Mouse (Mus musculus): ENCODE data around the gene Olfr412. TPM values are rescaled to one million over a fixed set of nuclear protein-coding genes. Genes with fewer than 3 reads are reported as not detected.

Olfr412 gene
- polyA plus RNA-seq, 1 experiment from 2014 or later, result not detected

DNA sequence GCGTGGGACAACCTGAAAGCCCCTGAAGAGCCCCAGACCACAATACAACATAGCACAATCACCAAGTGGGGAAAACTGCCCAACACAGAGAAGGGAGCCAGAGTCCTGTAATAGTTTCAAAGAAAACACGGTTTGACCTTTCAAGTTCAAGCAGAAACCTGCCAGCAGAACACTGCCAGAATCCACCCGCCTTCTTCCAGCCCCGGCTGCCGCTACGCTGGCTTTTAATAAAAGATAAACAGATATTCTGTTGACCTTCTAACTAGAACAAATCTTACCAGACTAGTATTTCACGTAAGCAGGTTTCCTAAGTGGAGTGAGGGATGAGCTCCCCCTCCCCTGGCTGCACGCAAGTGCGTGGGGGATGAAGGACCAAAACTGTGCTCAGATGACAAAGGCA is 23.8 kb downstream of the Olfr412 start:
- H3K36me3 ChIP-seq (ENCODE audit: control insufficient read depth, insufficient read depth, low read length), result no peaks in the 10 kb centered on the region
- no peaks in the 10 kb centered on the region for H3K27me3 ChIP-seq (ENCODE audit: control insufficient read depth, insufficient read depth, low read length)
- 36% methylated on average over 9 of the region's 9 CpGs for WGBS
- no peak overlapping the region for H3K4me3 ChIP-seq (ENCODE audit: low read depth, low read length)
- ATAC-seq (ENCODE audit: insufficient number of reproducible peaks, insufficient read depth, low FRiP score, low read depth), result no peak
- no peaks in the 10 kb centered on the region for H3K9me3 ChIP-seq (ENCODE audit: control insufficient read depth, low read depth, low read length)
- no peaks in the 10 kb centered on the region for H3K4me1 ChIP-seq (ENCODE audit: control insufficient read depth, insufficient read depth, low read length)
- no peak overlapping the region for H3K4me2 ChIP-seq (replicated peaks; ENCODE audit: low read depth, low read length)
- no peak overlapping the region for H3K27ac ChIP-seq (ENCODE audit: low read length)
- H3K9ac ChIP-seq (replicated peaks; ENCODE audit: low read depth, low read length), result no peak overlapping the region

DNA sequence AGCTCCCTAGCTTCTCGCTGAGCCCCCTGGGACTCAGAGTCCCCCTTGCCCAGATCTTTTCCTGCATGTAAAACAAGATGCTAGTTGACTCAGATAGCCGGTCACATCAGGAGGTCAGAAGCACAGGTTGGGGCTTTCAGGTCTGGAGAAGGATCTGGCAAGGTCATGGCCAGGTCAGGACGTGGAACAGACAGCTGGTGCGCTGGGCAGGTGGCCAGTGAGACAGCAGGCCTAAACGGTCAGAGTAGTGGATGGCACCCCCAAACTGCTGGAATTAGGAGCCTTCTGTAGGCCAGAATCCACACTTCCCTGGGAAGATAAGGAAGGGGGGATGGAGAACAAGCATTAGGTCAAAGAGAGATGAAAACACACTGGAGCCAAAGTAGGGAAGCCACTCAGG is 25.3 kb downstream of the Olfr412 start:
- no peak overlapping the region for H3K4me2 ChIP-seq (replicated peaks; ENCODE audit: low read depth, low read length)
- H3K4me1 ChIP-seq (ENCODE audit: control insufficient read depth, insufficient read depth, low read length), result no peaks in the 10 kb centered on the region
- no peak overlapping the region for H3K9ac ChIP-seq (replicated peaks; ENCODE audit: low read depth, low read length)
- no peak overlapping the region for H3K27ac ChIP-seq (ENCODE audit: low read length)
- no peaks in the 10 kb centered on the region for H3K27me3 ChIP-seq (ENCODE audit: control insufficient read depth, insufficient read depth, low read length)
- H3K36me3 ChIP-seq (ENCODE audit: control insufficient read depth, insufficient read depth, low read length), result no peaks in the 10 kb centered on the region
- ATAC-seq (ENCODE audit: insufficient number of reproducible peaks, insufficient read depth, low FRiP score, low read depth), result no peak
- no peaks in the 10 kb centered on the region for H3K9me3 ChIP-seq (ENCODE audit: control insufficient read depth, low read depth, low read length)
- H3K4me3 ChIP-seq (ENCODE audit: low read depth, low read length), result no peak overlapping the region
- 73% methylated on average over 5 of the region's 5 CpGs for WGBS

DNA sequence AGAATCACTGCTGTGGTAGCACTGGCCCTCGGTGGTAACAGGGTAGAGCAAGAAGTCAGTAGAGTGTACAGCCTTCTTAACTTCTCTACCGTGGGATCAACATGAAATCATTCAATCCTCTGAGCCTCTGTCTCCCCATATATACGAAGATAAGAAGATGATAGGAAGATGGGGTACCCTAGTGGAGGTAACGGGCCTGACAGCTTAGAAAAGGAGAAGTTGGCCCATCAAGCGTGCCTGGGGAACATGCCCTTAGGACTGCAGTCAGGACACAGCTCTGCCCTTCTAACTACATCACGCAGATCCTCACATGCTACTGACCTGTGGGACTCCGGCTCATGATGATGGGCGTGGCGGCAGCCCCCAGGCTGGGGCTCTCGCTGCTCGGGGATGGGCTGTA is 30.0 kb downstream of the Olfr412 start:
- no peak for ATAC-seq (ENCODE audit: insufficient number of reproducible peaks, insufficient read depth, low FRiP score, low read depth)

DNA sequence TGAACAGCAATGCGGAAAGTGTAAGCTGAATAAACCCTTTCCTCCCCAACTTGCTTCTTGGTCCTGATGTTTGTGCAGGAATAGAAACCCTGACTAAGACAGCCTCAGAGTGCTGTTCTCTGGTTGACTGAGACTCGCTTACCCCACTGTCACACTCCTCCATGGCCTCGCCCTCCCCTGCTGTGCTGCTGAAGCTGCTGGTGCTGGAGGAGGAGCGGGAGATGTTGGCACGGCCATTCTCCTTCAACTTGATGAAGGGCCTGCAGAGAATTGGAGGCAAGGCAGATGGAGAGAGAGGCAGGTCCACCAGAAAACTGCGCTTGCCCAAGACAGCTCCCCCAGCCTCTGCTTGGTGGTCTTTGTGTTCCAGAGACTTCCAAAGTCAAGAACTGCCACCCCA is 31.0 kb downstream of the Olfr412 start:
- H3K4me2 ChIP-seq (replicated peaks; ENCODE audit: low read depth, low read length), result no peak overlapping the region
- no peak overlapping the region for H3K9ac ChIP-seq (replicated peaks; ENCODE audit: low read depth, low read length)
- no peak overlapping the region for H3K27ac ChIP-seq (ENCODE audit: low read length)
- H3K36me3 ChIP-seq (ENCODE audit: control insufficient read depth, insufficient read depth, low read length), result no peaks in the 10 kb centered on the region
- WGBS, result 78% methylated on average over 6 of the region's 6 CpGs
- no peaks in the 10 kb centered on the region for H3K9me3 ChIP-seq (ENCODE audit: control insufficient read depth, low read depth, low read length)
- H3K27me3 ChIP-seq (ENCODE audit: control insufficient read depth, insufficient read depth, low read length), result no peaks in the 10 kb centered on the region
- no peaks in the 10 kb centered on the region for H3K4me1 ChIP-seq (ENCODE audit: control insufficient read depth, insufficient read depth, low read length)
- no peak for ATAC-seq (ENCODE audit: insufficient number of reproducible peaks, insufficient read depth, low FRiP score, low read depth)
- H3K4me3 ChIP-seq (ENCODE audit: low read depth, low read length), result no peak overlapping the region

More for the DNA sequence above, 30.0 kb downstream of the Olfr412 start:
- H3K36me3 ChIP-seq (ENCODE audit: control insufficient read depth, insufficient read depth, low read length), result no peaks in the 10 kb centered on the region
- no peak overlapping the region for H3K4me2 ChIP-seq (replicated peaks; ENCODE audit: low read depth, low read length)
- no peaks in the 10 kb centered on the region for H3K4me1 ChIP-seq (ENCODE audit: control insufficient read depth, insufficient read depth, low read length)
- H3K27me3 ChIP-seq (ENCODE audit: control insufficient read depth, insufficient read depth, low read length), result no peaks in the 10 kb centered on the region
- H3K9ac ChIP-seq (replicated peaks; ENCODE audit: low read depth, low read length), result no peak overlapping the region
- 77% methylated on average over 11 of the region's 11 CpGs for WGBS
- no peak overlapping the region for H3K27ac ChIP-seq (ENCODE audit: low read length)
- no peak overlapping the region for H3K4me3 ChIP-seq (ENCODE audit: low read depth, low read length)
- H3K9me3 ChIP-seq (ENCODE audit: control insufficient read depth, low read depth, low read length), result no peaks in the 10 kb centered on the region

DNA sequence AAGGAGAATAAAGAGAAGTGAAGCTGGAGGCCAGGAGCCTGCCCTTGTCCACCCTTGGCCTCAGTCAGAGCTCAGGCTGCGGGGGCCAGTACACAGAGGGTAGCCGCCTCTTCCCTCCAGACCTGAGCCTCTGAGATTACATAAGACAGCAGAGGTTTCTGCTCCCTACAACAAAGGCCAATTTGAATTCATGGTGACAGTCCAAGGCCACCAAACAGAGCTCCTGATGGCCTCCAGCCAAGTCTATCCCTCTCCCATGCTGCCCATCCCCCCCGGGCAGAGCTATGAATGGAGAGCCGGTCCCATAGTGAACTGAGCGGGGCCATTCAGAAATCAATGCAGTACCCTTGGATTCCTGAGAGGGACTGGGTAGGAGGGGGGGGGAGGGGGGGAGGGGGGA is 31.6 kb downstream of the Olfr412 start:
- Histone ChIP-seq H3K4me3 (ENCODE audit: low read depth, low read length) (no peak overlapping the region), H3K27ac (ENCODE audit: low read length) (no peak overlapping the region), H3K9ac (replicated peaks; ENCODE audit: low read depth, low read length) (no peak overlapping the region), H3K27me3 (ENCODE audit: control insufficient read depth, insufficient read depth, low read length) (no peaks in the 10 kb centered on the region), H3K4me1 (ENCODE audit: control insufficient read depth, insufficient read depth, low read length) (no peaks in the 10 kb centered on the region), H3K4me2 (replicated peaks; ENCODE audit: low read depth, low read length) (no peak overlapping the region), H3K9me3 (ENCODE audit: control insufficient read depth, low read depth, low read length) (no peaks in the 10 kb centered on the region), H3K36me3 (ENCODE audit: control insufficient read depth, insufficient read depth, low read length) (no peaks in the 10 kb centered on the region)
- 83% methylated on average over 5 of the region's 5 CpGs for WGBS
- 0 out of 2 replicates have a peak, but pooled peaks have one; percentile 48 for ATAC-seq (ENCODE audit: insufficient number of reproducible peaks, insufficient read depth, low FRiP score, low read depth)

DNA sequence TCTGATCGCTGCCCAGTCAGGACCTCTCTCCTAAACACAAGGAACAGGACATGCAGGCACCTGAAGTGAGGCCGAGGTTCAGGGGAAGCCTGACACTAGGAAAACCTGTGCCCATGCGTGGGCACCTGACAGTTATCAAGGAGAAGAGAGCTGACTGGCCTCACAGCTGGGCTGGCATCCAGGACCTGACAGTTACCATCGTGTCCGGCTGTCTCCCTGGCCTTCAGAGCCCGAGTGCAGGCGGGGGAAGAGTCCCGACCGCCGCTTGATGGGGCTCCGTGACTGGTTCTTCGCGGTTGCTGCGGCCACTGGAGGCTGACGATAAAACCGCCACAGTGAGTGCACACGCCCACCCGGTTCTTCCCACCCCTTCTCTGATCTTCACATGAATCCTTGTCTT is 33.7 kb downstream of the Olfr412 start:
- Histone ChIP-seq H3K27ac (ENCODE audit: low read length) (no peak overlapping the region), H3K4me2 (replicated peaks; ENCODE audit: low read depth, low read length) (no peak overlapping the region), H3K36me3 (ENCODE audit: control insufficient read depth, insufficient read depth, low read length) (no peaks in the 10 kb centered on the region), H3K9ac (replicated peaks; ENCODE audit: low read depth, low read length) (no peak overlapping the region), H3K27me3 (ENCODE audit: control insufficient read depth, insufficient read depth, low read length) (no peaks in the 10 kb centered on the region), H3K9me3 (ENCODE audit: control insufficient read depth, low read depth, low read length) (no peaks in the 10 kb centered on the region), H3K4me3 (ENCODE audit: low read depth, low read length) (no peak overlapping the region), H3K4me1 (ENCODE audit: control insufficient read depth, insufficient read depth, low read length) (no peaks in the 10 kb centered on the region)
- no peak for ATAC-seq (ENCODE audit: insufficient number of reproducible peaks, insufficient read depth, low FRiP score, low read depth)
- 77% methylated on average over 18 of the region's 18 CpGs for WGBS

DNA sequence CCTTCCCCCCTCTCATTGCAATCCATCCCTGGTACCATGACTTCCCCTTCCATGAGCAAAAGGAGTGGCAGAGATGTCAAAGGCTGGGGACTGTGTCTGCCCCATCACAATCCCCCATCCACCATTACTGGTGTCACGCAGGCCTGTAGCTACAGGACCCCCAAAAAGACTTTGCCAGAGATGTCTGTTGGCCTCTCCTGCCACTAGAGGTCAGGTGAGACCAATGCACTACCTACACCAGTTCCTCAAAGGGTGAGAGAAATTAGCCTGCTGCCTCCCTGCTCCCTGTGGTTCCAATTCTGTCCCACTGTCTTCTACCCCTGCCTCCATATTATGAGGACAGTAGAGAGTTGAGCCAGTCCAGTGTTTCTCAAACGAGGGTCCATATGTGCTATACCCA is 40.3 kb downstream of the Olfr412 start:
- H3K4me2 ChIP-seq (replicated peaks; ENCODE audit: low read depth, low read length), result no peak overlapping the region
- no peak overlapping the region for H3K27ac ChIP-seq (ENCODE audit: low read length)
- no peak overlapping the region for H3K9ac ChIP-seq (replicated peaks; ENCODE audit: low read depth, low read length)
- no peaks in the 10 kb centered on the region for H3K27me3 ChIP-seq (ENCODE audit: control insufficient read depth, insufficient read depth, low read length)
- H3K4me3 ChIP-seq (ENCODE audit: low read depth, low read length), result no peak overlapping the region
- ATAC-seq (ENCODE audit: insufficient number of reproducible peaks, insufficient read depth, low FRiP score, low read depth), result no peak
- H3K36me3 ChIP-seq (ENCODE audit: control insufficient read depth, insufficient read depth, low read length), result no peaks in the 10 kb centered on the region
- no peaks in the 10 kb centered on the region for H3K9me3 ChIP-seq (ENCODE audit: control insufficient read depth, low read depth, low read length)
- whole genome bisulfite sequencing, result 45% methylated on average over 2 of the region's 2 CpGs
- H3K4me1 ChIP-seq (ENCODE audit: control insufficient read depth, insufficient read depth, low read length), result no peaks in the 10 kb centered on the region

DNA sequence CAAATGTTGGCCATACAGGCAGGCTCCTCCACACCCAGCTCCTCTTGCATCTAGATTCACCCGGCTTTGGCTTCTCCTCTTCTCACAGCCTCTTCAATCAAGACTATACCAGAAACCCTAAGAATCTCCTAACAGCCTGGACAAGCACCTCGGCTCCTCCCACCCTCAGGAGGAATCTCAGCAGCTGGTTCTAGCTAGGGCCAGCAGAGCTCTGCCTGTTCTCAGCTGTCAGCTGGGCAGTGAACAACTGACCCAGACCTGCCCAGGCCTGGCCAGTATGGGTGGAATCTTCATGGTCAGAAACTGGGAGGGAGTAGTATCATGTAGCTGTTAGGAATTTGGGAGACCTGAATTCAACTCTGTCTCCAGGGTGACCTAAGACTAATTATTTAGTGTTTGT is 42.3 kb downstream of the Olfr412 start:
- WGBS, result 35% methylated on average over 2 of the region's 2 CpGs
- Histone ChIP-seq H3K9ac (replicated peaks; ENCODE audit: low read depth, low read length) (no peak overlapping the region), H3K27me3 (ENCODE audit: control insufficient read depth, insufficient read depth, low read length) (no peaks in the 10 kb centered on the region)

DNA sequence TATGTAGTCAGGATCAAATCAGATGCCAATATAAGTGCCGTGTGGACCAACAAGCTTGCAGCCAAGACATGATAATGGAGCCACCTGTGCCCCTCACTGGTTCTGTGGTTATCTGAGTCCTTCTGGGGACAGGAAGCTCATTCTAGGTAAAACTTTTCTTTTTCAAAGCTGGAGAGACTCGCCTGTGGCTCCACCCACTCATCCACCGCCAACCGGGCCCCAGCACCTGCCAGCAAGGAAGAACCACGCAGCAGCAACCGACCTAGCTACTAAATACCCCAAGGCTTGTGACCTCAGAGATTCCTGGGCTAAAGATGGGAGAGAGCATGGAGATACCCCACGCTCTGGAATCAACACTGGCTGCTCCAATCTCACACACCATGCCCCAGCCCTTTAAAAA is 43.3 kb downstream of the Olfr412 start:
- no peaks in the 10 kb centered on the region for H3K9me3 ChIP-seq (ENCODE audit: control insufficient read depth, low read depth, low read length)
- no peak overlapping the region for H3K27ac ChIP-seq (ENCODE audit: low read length)

More for the DNA sequence above, 42.3 kb downstream of the Olfr412 start:
- Histone ChIP-seq H3K9me3 (ENCODE audit: control insufficient read depth, low read depth, low read length) (no peaks in the 10 kb centered on the region), H3K4me2 (replicated peaks; ENCODE audit: low read depth, low read length) (no peak overlapping the region), H3K36me3 (ENCODE audit: control insufficient read depth, insufficient read depth, low read length) (no peaks in the 10 kb centered on the region), H3K4me3 (ENCODE audit: low read depth, low read length) (no peak overlapping the region), H3K27ac (ENCODE audit: low read length) (no peak overlapping the region), H3K4me1 (ENCODE audit: control insufficient read depth, insufficient read depth, low read length) (peaks cover 7% of the 10 kb centered on the region)
- ATAC-seq (ENCODE audit: insufficient number of reproducible peaks, insufficient read depth, low FRiP score, low read depth), result no peak

More for the DNA sequence above, 43.3 kb downstream of the Olfr412 start:
- H3K4me2 ChIP-seq (replicated peaks; ENCODE audit: low read depth, low read length), result no peak overlapping the region
- WGBS, result 73% methylated on average over 7 of the region's 7 CpGs
- no peak overlapping the region for H3K4me3 ChIP-seq (ENCODE audit: low read depth, low read length)
- H3K27me3 ChIP-seq (ENCODE audit: control insufficient read depth, insufficient read depth, low read length), result no peaks in the 10 kb centered on the region
- H3K9ac ChIP-seq (replicated peaks; ENCODE audit: low read depth, low read length), result no peak overlapping the region
- no peak for ATAC-seq (ENCODE audit: insufficient number of reproducible peaks, insufficient read depth, low FRiP score, low read depth)
- H3K4me1 ChIP-seq (ENCODE audit: control insufficient read depth, insufficient read depth, low read length), result peaks cover 16% of the 10 kb centered on the region
- no peaks in the 10 kb centered on the region for H3K36me3 ChIP-seq (ENCODE audit: control insufficient read depth, insufficient read depth, low read length)

Measured in stomach, embryonic 14.5 days (tissue).